Mouse (Mus musculus) forebrain, embryonic 11.5 days (tissue): Measurements from ENCODE around the gene Arglu1. TPM values are rescaled to one million over a fixed set of nuclear protein-coding genes. Genes with fewer than 3 reads are reported as not detected.
A peak's percentile ranks its signal among the peaks of the same experiment; 100 is the strongest.

Source experiments
- ATAC-seq: fragments of 200-750 bp; cut with Nextera tagmentation; replicated peaks from 2 replicates; pipeline ENCODE4 v1.8.0; 2017; ENCODE audit warnings: moderate TSS enrichment; ENCODE audit not compliant: low FRiP score
- DNase-seq: peaks from one replicate; pipeline ENCODE4 v3.0.0-alpha.2; 2017; ENCODE audit warnings: low spot score
- H3K27ac ChIP-seq: fragments of 300-500 bp; sonication (generic); 2 replicates; pipeline ENCODE4 v1.5.1; 2014; ENCODE audit warnings: low read depth, low read length
- H3K27me3 ChIP-seq: fragments of 300-500 bp; sonication (generic); 2 replicates; pipeline ENCODE4 v1.6.1; 2014; ENCODE audit warnings: mild to moderate bottlenecking, low read length, mixed read lengths; ENCODE audit not compliant: control insufficient read depth, insufficient read depth
- H3K36me3 ChIP-seq: fragments of 300-500 bp; sonication (generic); 2 replicates; pipeline ENCODE4 v1.6.1; 2014; ENCODE audit warnings: mild to moderate bottlenecking, low read length, moderate library complexity, mixed read lengths; ENCODE audit not compliant: control insufficient read depth, insufficient read depth
- H3K4me1 ChIP-seq: fragments of 300-500 bp; sonication (generic); replicated peaks from 2 replicates; pipeline ENCODE4 v1.6.1; 2014; ENCODE audit warnings: low read length, mixed read lengths; ENCODE audit not compliant: control insufficient read depth, insufficient read depth
- H3K4me2 ChIP-seq: fragments of 300-500 bp; sonication (generic); 2 replicates; pipeline ENCODE4 v1.6.1; 2014; ENCODE audit warnings: low read depth, mild to moderate bottlenecking, low read length, moderate library complexity, mixed read lengths; ENCODE audit not compliant: severe bottlenecking
- H3K4me3 ChIP-seq: fragments of 300-500 bp; sonication (generic); 2 replicates; pipeline ENCODE4 v1.5.1; 2014; ENCODE audit warnings: low read depth, low read length
- H3K9ac ChIP-seq: fragments of 300-500 bp; sonication (generic); 2 replicates; pipeline ENCODE4 v1.6.1; 2014; ENCODE audit warnings: low read length
- H3K9me3 ChIP-seq: fragments of 300-500 bp; sonication (generic); 2 replicates; pipeline ENCODE4 v1.6.1; 2016; ENCODE audit warnings: low read length, mixed read lengths; ENCODE audit not compliant: control insufficient read depth
- WGBS: fragments of 180-500 bp; shearing (Covaris S2); extraction: QIAGEN DNeasy Blood & Tissue Kit; methylation state at CpG from one replicate; pipeline ENCODE4 v1.1.7; 2014; 5-methylcytosine and 5-hydroxymethylcytosine counted together
- polyA plus RNA-seq: library from polyadenylated mRNA; unstranded; fragments of >200 nt; fragmentation: Nextera tagmentation; extraction: Ambion mirVana; gene quantifications from 2 replicates; pipeline ENCODE4 v1.2.1, GENCODE M21; 2014

Gene Arglu1
- polyA plus RNA-seq, 1 experiment from 2014 or later = 171 TPM

- peak; percentile 91 for ATAC-seq
- H3K4me3 ChIP-seq = peak within 1 kb of the TSS; percentile 80
- H3K9me3 ChIP-seq = no peaks in the 10 kb centered on the region
- peak within 1 kb of the TSS; percentile 92 for H3K4me2 ChIP-seq
- DNase-seq = peak; percentile 98
- WGBS = under 1% methylated on average over 66 of the region's 70 CpGs
- H3K27ac ChIP-seq = peak within 1 kb of the TSS; percentile 88
- H3K9ac ChIP-seq = peak within 1 kb of the TSS; percentile 91
- no peaks in the 10 kb centered on the region; the same call in 1 of the 2 replicates for H3K36me3 ChIP-seq
- peaks cover 1% of the 10 kb centered on the region; the same call in 1 of the 2 replicates for H3K4me1 ChIP-seq
- H3K27me3 ChIP-seq = no peaks in the 10 kb centered on the region
These were observed 29.1 kb downstream of the Arglu1 start, which contains the start of gene Efnb2 for GRCm38 (mm10) chr8:8661103-8661758. Gene Efnb2 (minus strand): TSS chr8:8661242.

- peak overlapping the region; percentile 92 for H3K4me2 ChIP-seq
- under 1% methylated on average over 86 of the region's 88 CpGs for WGBS
- H3K4me3 ChIP-seq = peak overlapping the region; percentile 80
- H3K36me3 ChIP-seq = no peaks in the 10 kb centered on the region; the same call in 1 of the 2 replicates
- no peaks in the 10 kb centered on the region for H3K27me3 ChIP-seq
- H3K27ac ChIP-seq = peak overlapping the region; percentile 88
- H3K9ac ChIP-seq = peak overlapping the region; percentile 91
- H3K4me1 ChIP-seq = peaks cover 1% of the 10 kb centered on the region; the same call in 1 of the 2 replicates
- no peaks in the 10 kb centered on the region for H3K9me3 ChIP-seq
- ATAC-seq (peak; percentile 9), DNase-seq (no peak)
These were observed 29.8 kb downstream of the Arglu1 start for GRCm38 (mm10) chr8:8660307-8661098.

- H3K4me1 ChIP-seq = peaks cover 6% of the 10 kb centered on the region; the same call in 1 of the 2 replicates
- H3K36me3 ChIP-seq = no peaks in the 10 kb centered on the region; the same call in 1 of the 2 replicates
- ATAC-seq = no peak
These were observed 30.6 kb downstream of the Arglu1 start for GRCm38 (mm10) chr8:8659503-8660306.

GRCm38 (mm10) chr8:8658426-8659224 is 31.7 kb downstream of the Arglu1 start:
- Histone ChIP-seq H3K9me3 (no peaks in the 10 kb centered on the region), H3K4me3 (peak overlapping the region; percentile 80), H3K27me3 (no peaks in the 10 kb centered on the region), H3K27ac (peak overlapping the region; percentile 67; the same call in 1 of the 2 replicates), H3K4me1 (peaks cover 16% of the 10 kb centered on the region; the same call in 1 of the 2 replicates), H3K4me2 (peak overlapping the region; percentile 92), H3K36me3 (no peaks in the 10 kb centered on the region; the same call in 1 of the 2 replicates), H3K9ac (peak overlapping the region; percentile 91)
- WGBS = 1% methylated on average over 19 of the region's 19 CpGs
- ATAC-seq (peak; percentile 49), DNase-seq (peak; percentile 94)

More at GRCm38 (mm10) chr8:8659503-8660306, 30.6 kb downstream of the Arglu1 start:
- Histone ChIP-seq H3K9ac (peak overlapping the region; percentile 91), H3K4me3 (peak overlapping the region; percentile 80), H3K27ac (peak overlapping the region; percentile 88), H3K4me2 (peak overlapping the region; percentile 92), H3K27me3 (no peaks in the 10 kb centered on the region), H3K9me3 (no peaks in the 10 kb centered on the region)
- WGBS = under 1% methylated on average over 53 of the region's 53 CpGs
- peak; percentile 73 for DNase-seq

GRCm38 (mm10) chr8:8657692-8658355 is 32.5 kb downstream of the Arglu1 start:
- 2% methylated on average over 5 of the region's 5 CpGs for WGBS
- Histone ChIP-seq H3K4me1 (peaks cover 22% of the 10 kb centered on the region; the same call in 1 of the 2 replicates), H3K9ac (peak overlapping the region; percentile 91), H3K9me3 (no peaks in the 10 kb centered on the region), H3K4me3 (peak overlapping the region; percentile 80), H3K27me3 (no peaks in the 10 kb centered on the region; the same call in 1 of the 2 replicates), H3K4me2 (peak overlapping the region; percentile 92), H3K36me3 (no peaks in the 10 kb centered on the region; the same call in 1 of the 2 replicates), H3K27ac (peak overlapping the region; percentile 67; the same call in 1 of the 2 replicates)
- peak; percentile 55 for DNase-seq
- no peak for ATAC-seq

- H3K4me1 ChIP-seq = peaks cover 27% of the 10 kb centered on the region
- no peaks in the 10 kb centered on the region; the same call in 1 of the 2 replicates for H3K36me3 ChIP-seq
- peak overlapping the region; percentile 76 for H3K27ac ChIP-seq
- H3K4me2 ChIP-seq = peak overlapping the region; percentile 92
- ATAC-seq (no peak), DNase-seq (peak; percentile 56)
- H3K9me3 ChIP-seq = no peaks in the 10 kb centered on the region
- H3K4me3 ChIP-seq = peak overlapping the region; percentile 80
- 4% methylated on average over 14 of the region's 14 CpGs for WGBS
- no peaks in the 10 kb centered on the region; the same call in 1 of the 2 replicates for H3K27me3 ChIP-seq
- H3K9ac ChIP-seq = peak overlapping the region; percentile 91
These were observed 33.5 kb downstream of the Arglu1 start for GRCm38 (mm10) chr8:8656578-8657441.
